Mouse (Mus musculus) MEL (cell line): ENCODE data around the gene Mid1. TPM values are rescaled to one million over a fixed set of nuclear protein-coding genes. Genes with fewer than 3 reads are reported as not detected.

ENCODE experiments used
- DNase-seq: peaks from one replicate; pipeline ENCODE4 v3.0.0; 2011; ENCODE audit warnings: low read depth, low spot score
- H3K27ac ChIP-seq: 2 replicates; pipeline ENCODE4 v1.5.1; 2012; ENCODE audit warnings: low read depth, mild to moderate bottlenecking, control low read depth, low read length, moderate library complexity; ENCODE audit not compliant: control insufficient read depth
- H3K27me3 ChIP-seq, 2 experiments: fragments of 150-350 bp in 1 of 2; sonication (generic) in 1 of 2; 2 replicates each; pipeline ENCODE4 v1.6.1; 2012; ENCODE audit warnings: low read length in 2 of 2, mild to moderate bottlenecking in 2 of 2, improper control_type of control experiment in 1 of 2, moderate library complexity in 1 of 2; ENCODE audit not compliant: insufficient read depth in 2 of 2, control insufficient read depth in 1 of 2
- H3K36me3 ChIP-seq, 2 experiments: 2 replicates each; pipeline ENCODE4 v1.6.1; 2012 to 2014; ENCODE audit warnings: low read length in 2 of 2, improper control_type of control experiment in 1 of 2, inconsistent platforms in 1 of 2, mild to moderate bottlenecking in 1 of 2; ENCODE audit not compliant: insufficient read depth in 2 of 2, control insufficient read depth in 1 of 2
- H3K4me1 ChIP-seq, 2 experiments: fragments of 150-350 bp in 1 of 2; sonication (generic) in 1 of 2; 2 replicates each; pipeline ENCODE4 v1.6.1; 2012; ENCODE audit warnings: low read length in 2 of 2, improper control_type of control experiment in 1 of 2, mild to moderate bottlenecking in 1 of 2; ENCODE audit not compliant: insufficient read depth in 2 of 2, control insufficient read depth in 1 of 2
- H3K4me3 ChIP-seq, 2 experiments: fragments of 150-350 bp in 1 of 2; sonication (generic) in 1 of 2; 2 replicates each; pipeline ENCODE4 v1.5.1; 2012; ENCODE audit warnings: low read depth in 2 of 2, low read length in 2 of 2, mild to moderate bottlenecking in 2 of 2, moderate library complexity in 2 of 2, control low read depth in 1 of 2, improper control_type of control experiment in 1 of 2; ENCODE audit not compliant: control insufficient read depth in 1 of 2, insufficient read depth in 1 of 2
- H3K79me2 ChIP-seq: 2 replicates; pipeline ENCODE4 v1.6.1; 2012; ENCODE audit warnings: mild to moderate bottlenecking, low read length, moderate library complexity; ENCODE audit not compliant: control insufficient read depth, poor library complexity, insufficient read depth
- H3K9ac ChIP-seq: 2 replicates; pipeline ENCODE4 v1.6.1; 2012; ENCODE audit warnings: low read depth, mild to moderate bottlenecking, control low read depth, low read length, moderate library complexity; ENCODE audit not compliant: control insufficient read depth, poor library complexity, severe bottlenecking
- H3K9me3 ChIP-seq: fragments of 150-350 bp; sonication (generic); replicated peaks from 2 replicates; pipeline ENCODE4 v1.6.1; 2012; ENCODE audit warnings: mild to moderate bottlenecking, low read length, improper control_type of control experiment, moderate library complexity; ENCODE audit not compliant: insufficient read depth
- BHLHE40 ChIP-seq: IDR thresholded peaks from 2 replicates; pipeline ENCODE4 v1.6.1; 2012; ENCODE audit warnings: low read depth, mild to moderate bottlenecking, inconsistent platforms, low read length, improper control_type of control experiment, borderline replicate concordance
- ELF1 ChIP-seq: IDR thresholded peaks from 2 replicates; pipeline ENCODE4 v1.6.1; 2014; ENCODE audit warnings: low read depth, mild to moderate bottlenecking, inconsistent platforms, low read length, improper control_type of control experiment, moderate library complexity
- ETS1 ChIP-seq: IDR thresholded peaks from 2 replicates; pipeline ENCODE4 v1.6.1; 2012; ENCODE audit warnings: low read depth, mild to moderate bottlenecking, inconsistent platforms, low read length, improper control_type of control experiment, moderate library complexity
- HCFC1 ChIP-seq: IDR thresholded peaks from 2 replicates; pipeline ENCODE4 v1.6.1; 2012; ENCODE audit warnings: low read depth, mild to moderate bottlenecking, inconsistent platforms, low read length, improper control_type of control experiment, moderate library complexity
- JUND ChIP-seq: IDR thresholded peaks from 2 replicates; pipeline ENCODE4 v1.6.1; 2011; ENCODE audit warnings: low read depth, mild to moderate bottlenecking, improper control_type of control experiment, low read length
- KAT2A ChIP-seq: conservative IDR thresholded peaks from 2 replicates; pipeline ENCODE4 v1.6.1; 2012; ENCODE audit warnings: low read depth, low read length, improper control_type of control experiment, inconsistent platforms
- MAFK ChIP-seq: IDR thresholded peaks from 2 replicates; pipeline ENCODE4 v1.6.1; 2011; ENCODE audit warnings: low read depth, mild to moderate bottlenecking, low read length, improper control_type of control experiment, borderline replicate concordance
- MAX ChIP-seq: IDR thresholded peaks from 2 replicates; pipeline ENCODE4 v1.6.1; 2011; ENCODE audit warnings: low read length, improper control_type of control experiment
- MAZ ChIP-seq: IDR thresholded peaks from 2 replicates; pipeline ENCODE4 v1.6.1; 2012; ENCODE audit warnings: low read depth, mild to moderate bottlenecking, inconsistent platforms, low read length, improper control_type of control experiment
- MXI1 ChIP-seq: IDR thresholded peaks from 2 replicates; pipeline ENCODE4 v1.6.1; 2011; ENCODE audit warnings: mild to moderate bottlenecking, low read depth, low read length, improper control_type of control experiment
- POLR2AphosphoS2 ChIP-seq: IDR thresholded peaks from 2 replicates; pipeline ENCODE4 v1.6.1; 2011; ENCODE audit warnings: low read length, improper control_type of control experiment
- RCOR1 ChIP-seq: IDR thresholded peaks from 2 replicates; pipeline ENCODE4 v1.6.1; 2012; ENCODE audit warnings: low read depth, mild to moderate bottlenecking, inconsistent platforms, low read length, improper control_type of control experiment
- SIN3A ChIP-seq: IDR thresholded peaks from 2 replicates; pipeline ENCODE4 v1.6.1; 2012; ENCODE audit warnings: low read length, improper control_type of control experiment, inconsistent platforms
- SMC3 ChIP-seq: IDR thresholded peaks from 2 replicates; pipeline ENCODE4 v1.6.1; 2011; ENCODE audit warnings: low read depth, low read length, improper control_type of control experiment
- TAL1 ChIP-seq: IDR thresholded peaks from 2 replicates; pipeline ENCODE4 v1.6.1; 2012; ENCODE audit warnings: mild to moderate bottlenecking, inconsistent platforms, low read length, moderate library complexity, mixed read lengths
- TBP ChIP-seq: IDR thresholded peaks from 2 replicates; pipeline ENCODE4 v1.8.0; 2011; ENCODE audit warnings: low read depth, low read length, improper control_type of control experiment
- TCF12 ChIP-seq: IDR thresholded peaks from 2 replicates; pipeline ENCODE4 v1.6.1; 2014; ENCODE audit warnings: low read depth, mild to moderate bottlenecking, inconsistent platforms, low read length, improper control_type of control experiment, moderate library complexity
- UBTF ChIP-seq: IDR thresholded peaks from 2 replicates; pipeline ENCODE4 v1.6.1; 2012; ENCODE audit warnings: low read depth, mild to moderate bottlenecking, inconsistent platforms, low read length, improper control_type of control experiment, moderate library complexity, borderline replicate concordance; ENCODE audit not compliant: insufficient read depth
- USF2 ChIP-seq, 2 experiments: IDR thresholded peaks; 2 replicates each; pipeline ENCODE4 v1.6.1; 2011 to 2012; ENCODE audit warnings: improper control_type of control experiment in 2 of 2, low read length in 2 of 2, borderline replicate concordance in 1 of 2, inconsistent platforms in 1 of 2, low read depth in 1 of 2, mild to moderate bottlenecking in 1 of 2; ENCODE audit not compliant: insufficient read depth in 1 of 2
- ZC3H11A ChIP-seq: IDR thresholded peaks from 2 replicates; pipeline ENCODE4 v1.6.1; 2012; ENCODE audit warnings: low read depth, mild to moderate bottlenecking, inconsistent platforms, low read length, improper control_type of control experiment
- ZKSCAN1 ChIP-seq: IDR thresholded peaks from 2 replicates; pipeline ENCODE4 v1.6.1; 2012; ENCODE audit warnings: low read depth, mild to moderate bottlenecking, inconsistent platforms, low read length, improper control_type of control experiment, moderate library complexity
- polyA plus RNA-seq, 2 experiments: library from polyadenylated mRNA; stranded (reverse) in 1 of 2; unstranded in 1 of 2; fragments of >175 nt in 1 of 2; fragments of >200 nt in 1 of 2; gene quantifications; 2 replicates each; pipeline versions ENCODE4 v1.2.1 to v1.2.4; 2012; ENCODE audit warnings: low replicate concordance in 2 of 2, low read depth in 1 of 2; ENCODE audit not compliant: insufficient read length in 2 of 2, insufficient read depth in 1 of 2, missing spikeins in 1 of 2
- total RNA-seq: library from RNA; depleted of rRNA; stranded (reverse); fragments of 300-350 nt; gene quantifications from 2 replicates; pipeline ENCODE4 v1.2.3, GENCODE M21; 2012

Gene Mid1
- total and polyA plus RNA-seq, 3 experiments, result 1.4 to 7.8 TPM; not detected in 1

DNA sequence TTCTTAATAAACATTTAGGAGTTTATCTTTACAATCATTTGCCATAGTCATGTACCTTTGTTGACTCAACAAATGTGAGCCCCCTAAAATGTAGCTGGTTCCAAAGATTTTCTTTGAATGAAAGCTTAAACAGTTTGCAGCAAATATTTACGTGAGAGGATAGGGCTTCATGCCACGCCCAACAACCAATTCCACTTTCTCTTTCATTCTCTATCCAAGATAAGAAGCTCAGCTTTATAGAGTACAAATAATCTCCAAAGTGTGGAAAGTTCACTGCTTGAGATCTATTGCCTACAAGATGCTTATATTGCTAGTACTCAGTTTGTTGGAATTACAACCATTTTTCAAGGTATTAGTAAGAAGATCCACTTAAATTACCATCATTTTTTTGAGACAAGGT, 207.6 kb downstream of the Mid1 start:
- DNase-seq, result peak; percentile 17
- Histone ChIP-seq H3K79me2 (no peaks in the 10 kb centered on the region), H3K27me3 (peaks cover 0 to 10% of the 10 kb centered on the region in 2 experiments; a peak in 3 of 4 replicates), H3K9ac (no peak overlapping the region), H3K4me1 (no peaks in the 10 kb centered on the region), H3K9me3 (no peaks in the 10 kb centered on the region), H3K4me3 (peak overlapping the region in 1 of 2 experiments; percentile 48; a peak in 2 of 4 replicates), H3K27ac (no peak overlapping the region), H3K36me3 (no peaks in the 10 kb centered on the region)
- TF ChIP-seq MAZ, result no peak
- TF ChIP-seq ZC3H11A, result no peak
- no peak for TF ChIP-seq TBP
- no peak for TF ChIP-seq ZKSCAN1
- no peak for TF ChIP-seq UBTF
- no peak for TF ChIP-seq SIN3A
- TF ChIP-seq MAFK, result no peak
- TF ChIP-seq RCOR1, result no peak
- no peak for TF ChIP-seq USF2 (IDR thresholded peaks at IDR 0.05; ENCODE audit: borderline replicate concordance in 1 of 2, insufficient read depth in 1 of 2, low read depth in 1 of 2, low read length in 2 of 2)
- TF ChIP-seq BHLHE40, result no peak
- TF ChIP-seq POLR2AphosphoS2, result no peak
- TF ChIP-seq KAT2A, result no peak
- no peak for TF ChIP-seq MAX
- TF ChIP-seq HCFC1, result no peak
- TF ChIP-seq JUND, result no peak

DNA sequence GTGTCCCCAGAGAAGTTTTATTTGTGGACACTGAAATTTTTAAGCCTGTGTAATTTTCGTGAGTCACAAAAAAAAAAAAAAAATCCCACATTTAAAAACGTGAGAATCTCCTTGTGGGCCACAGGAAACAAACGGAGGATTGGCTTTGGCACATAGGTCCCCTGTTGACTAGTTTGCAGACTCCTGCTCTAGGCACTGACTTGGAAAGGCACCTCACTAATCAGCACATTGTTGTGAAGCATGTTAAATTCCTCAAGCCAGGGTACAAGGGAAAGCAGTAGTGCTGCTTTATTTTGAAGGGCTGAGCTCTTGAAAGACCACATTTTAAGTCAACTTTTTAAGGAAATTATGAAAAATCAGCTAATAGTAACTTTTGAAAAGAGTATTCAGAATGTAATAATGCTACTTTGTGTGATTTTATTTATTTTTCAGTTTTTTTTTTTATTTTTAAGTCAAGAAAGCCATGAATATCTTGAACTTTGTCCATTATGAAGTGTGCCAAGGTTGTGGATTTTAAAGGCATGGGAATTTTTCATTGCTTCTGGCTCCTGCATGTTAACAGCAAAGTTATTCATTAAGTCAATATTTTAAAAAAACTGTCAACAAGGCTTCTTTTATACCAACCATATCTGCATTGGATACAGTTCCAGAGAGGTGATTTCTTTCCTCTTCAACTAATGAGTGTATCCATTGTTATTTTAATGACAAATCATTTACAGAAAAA, 214.4 kb downstream of the Mid1 start:
- Histone ChIP-seq H3K4me3 (no peak overlapping the region), H3K36me3 (no peaks in the 10 kb centered on the region), H3K9me3 (no peaks in the 10 kb centered on the region), H3K4me1 (no peaks in the 10 kb centered on the region), H3K27ac (no peak overlapping the region), H3K79me2 (no peaks in the 10 kb centered on the region), H3K9ac (no peak overlapping the region), H3K27me3 (peaks cover 0 to 7% of the 10 kb centered on the region in 2 experiments; a peak in 3 of 4 replicates)
- no peak for DNase-seq
- no peak for TF ChIP-seq USF2 (IDR thresholded peaks at IDR 0.05; ENCODE audit: borderline replicate concordance in 1 of 2, insufficient read depth in 1 of 2, low read depth in 1 of 2, low read length in 2 of 2)
- no peak for TF ChIP-seq MAFK
- TF ChIP-seq RCOR1, result no peak
- TF ChIP-seq SIN3A, result no peak
- TF ChIP-seq SMC3, result no peak
- TF ChIP-seq ETS1, result no peak
- TF ChIP-seq TAL1, result no peak
- no peak for TF ChIP-seq BHLHE40
- no peak for TF ChIP-seq MXI1
- no peak for TF ChIP-seq MAZ
- TF ChIP-seq TCF12, result no peak
- no peak for TF ChIP-seq POLR2AphosphoS2
- no peak for TF ChIP-seq ELF1
- TF ChIP-seq MAX, result no peak
- no peak for TF ChIP-seq HCFC1
- TF ChIP-seq ZKSCAN1, result no peak
